Mouse (Mus musculus): Measurements from ENCODE around the gene Ndufb8. TPM values are rescaled to one million over a fixed set of nuclear protein-coding genes. Genes with fewer than 3 reads are reported as not detected.

The Ndufb8 gene
- polyA plus RNA-seq, 1 experiment from 2014 or later: 667 TPM

- Histone ChIP-seq H3K4me3 (ENCODE audit: low read length) (0 out of 2 replicates have a peak overlapping the region, but pooled peaks have one; percentile 55), H3K9ac (ENCODE audit: low read depth, low read length) (no peak overlapping the region), H3K4me2 (ENCODE audit: low read depth, low read length) (no peak overlapping the region), H3K27ac (ENCODE audit: low read length) (no peak overlapping the region), H3K4me1 (ENCODE audit: control insufficient read depth, insufficient read depth, low read length) (no peaks in the 10 kb centered on the region), H3K36me3 (ENCODE audit: control insufficient read depth, insufficient read depth, low read length) (0 out of 2 replicates have a peak, but pooled peaks cover 5% of the 10 kb centered on the region), H3K9me3 (ENCODE audit: control insufficient read depth, low read length) (peaks cover 5% of the 10 kb centered on the region; the same call in 1 of the 2 replicates), H3K27me3 (replicated peaks; ENCODE audit: control insufficient read depth, insufficient read depth, low read length) (no peaks in the 10 kb centered on the region)
- 62% methylated on average over 10 of the region's 10 CpGs for WGBS
- ATAC-seq: no peak
Measured at GRCm38 (mm10) chr19:44544372-44544771, 10.9 kb downstream of the Ndufb8 start.

- H3K27me3 ChIP-seq (replicated peaks; ENCODE audit: control insufficient read depth, insufficient read depth, low read length): no peaks in the 10 kb centered on the region
Measured at GRCm38 (mm10) chr19:44542694-44543178, 12.5 kb downstream of the Ndufb8 start.

GRCm38 (mm10) chr19:44537416-44537815 lies 17.8 kb downstream of the Ndufb8 start:
- peaks cover 5% of the 10 kb centered on the region; the same call in 1 of the 2 replicates for H3K9me3 ChIP-seq (ENCODE audit: control insufficient read depth, low read length)
- no peak overlapping the region for H3K27ac ChIP-seq (ENCODE audit: low read length)
- ATAC-seq: no peak
- H3K9ac ChIP-seq (ENCODE audit: low read depth, low read length): no peak overlapping the region
- H3K36me3 ChIP-seq (ENCODE audit: control insufficient read depth, insufficient read depth, low read length): no peaks in the 10 kb centered on the region
- H3K4me2 ChIP-seq (ENCODE audit: low read depth, low read length): no peak overlapping the region
- 84% methylated on average over 8 of the region's 8 CpGs for WGBS
- H3K4me1 ChIP-seq (ENCODE audit: control insufficient read depth, insufficient read depth, low read length): no peaks in the 10 kb centered on the region
- no peaks in the 10 kb centered on the region for H3K27me3 ChIP-seq (replicated peaks; ENCODE audit: control insufficient read depth, insufficient read depth, low read length)
- no peak overlapping the region for H3K4me3 ChIP-seq (ENCODE audit: low read length)

More at GRCm38 (mm10) chr19:44542694-44543178, 12.5 kb downstream of the Ndufb8 start:
- Histone ChIP-seq H3K27ac (ENCODE audit: low read length) (no peak overlapping the region), H3K4me2 (ENCODE audit: low read depth, low read length) (no peak overlapping the region), H3K36me3 (ENCODE audit: control insufficient read depth, insufficient read depth, low read length) (no peaks in the 10 kb centered on the region), H3K9me3 (ENCODE audit: control insufficient read depth, low read length) (peaks cover 5% of the 10 kb centered on the region; the same call in 1 of the 2 replicates), H3K9ac (ENCODE audit: low read depth, low read length) (no peak overlapping the region), H3K4me3 (ENCODE audit: low read length) (no peak overlapping the region), H3K4me1 (ENCODE audit: control insufficient read depth, insufficient read depth, low read length) (no peaks in the 10 kb centered on the region)
- 85% methylated on average over 8 of the region's 8 CpGs for WGBS
- no peak for ATAC-seq

- H3K27ac ChIP-seq (ENCODE audit: low read length): no peak overlapping the region
- no peak overlapping the region for H3K4me3 ChIP-seq (ENCODE audit: low read length)
- no peak for ATAC-seq
- H3K9me3 ChIP-seq (ENCODE audit: control insufficient read depth, low read length): no peaks in the 10 kb centered on the region
- no peak overlapping the region for H3K9ac ChIP-seq (ENCODE audit: low read depth, low read length)
- H3K27me3 ChIP-seq (replicated peaks; ENCODE audit: control insufficient read depth, insufficient read depth, low read length): no peaks in the 10 kb centered on the region
- WGBS: 33% methylated on average over 3 of the region's 3 CpGs
- H3K36me3 ChIP-seq (ENCODE audit: control insufficient read depth, insufficient read depth, low read length): no peaks in the 10 kb centered on the region
- no peaks in the 10 kb centered on the region for H3K4me1 ChIP-seq (ENCODE audit: control insufficient read depth, insufficient read depth, low read length)
- H3K4me2 ChIP-seq (ENCODE audit: low read depth, low read length): no peak overlapping the region
Measured at GRCm38 (mm10) chr19:44535376-44535775, 19.9 kb downstream of the Ndufb8 start.

- no peak for ATAC-seq
- Histone ChIP-seq H3K4me1 (ENCODE audit: control insufficient read depth, insufficient read depth, low read length) (no peaks in the 10 kb centered on the region), H3K27ac (ENCODE audit: low read length) (no peak overlapping the region), H3K9ac (ENCODE audit: low read depth, low read length) (no peak overlapping the region), H3K27me3 (replicated peaks; ENCODE audit: control insufficient read depth, insufficient read depth, low read length) (no peaks in the 10 kb centered on the region), H3K4me2 (ENCODE audit: low read depth, low read length) (no peak overlapping the region), H3K4me3 (ENCODE audit: low read length) (no peak overlapping the region), H3K36me3 (ENCODE audit: control insufficient read depth, insufficient read depth, low read length) (no peaks in the 10 kb centered on the region), H3K9me3 (ENCODE audit: control insufficient read depth, low read length) (no peaks in the 10 kb centered on the region)
- 80% methylated on average over 6 of the region's 6 CpGs for WGBS
Measured at GRCm38 (mm10) chr19:44530018-44530417, 25.2 kb downstream of the Ndufb8 start.

- no peak overlapping the region for H3K27ac ChIP-seq (ENCODE audit: low read length)
- no peak overlapping the region for H3K4me2 ChIP-seq (ENCODE audit: low read depth, low read length)
- no peaks in the 10 kb centered on the region for H3K27me3 ChIP-seq (replicated peaks; ENCODE audit: control insufficient read depth, insufficient read depth, low read length)
- H3K4me3 ChIP-seq (ENCODE audit: low read length): no peak overlapping the region
- no peaks in the 10 kb centered on the region for H3K9me3 ChIP-seq (ENCODE audit: control insufficient read depth, low read length)
- H3K4me1 ChIP-seq (ENCODE audit: control insufficient read depth, insufficient read depth, low read length): no peaks in the 10 kb centered on the region
- no peak overlapping the region for H3K9ac ChIP-seq (ENCODE audit: low read depth, low read length)
- 72% methylated on average over 9 of the region's 9 CpGs for WGBS
- no peaks in the 10 kb centered on the region for H3K36me3 ChIP-seq (ENCODE audit: control insufficient read depth, insufficient read depth, low read length)
- ATAC-seq: no peak
Measured at GRCm38 (mm10) chr19:44525551-44526205, 29.6 kb downstream of the Ndufb8 start.

GRCm38 (mm10) chr19:44519152-44519551 lies 36.1 kb downstream of the Ndufb8 start:
- WGBS: 25% methylated on average over 7 of the region's 7 CpGs
- H3K4me2 ChIP-seq (ENCODE audit: low read depth, low read length): no peak overlapping the region
- H3K27me3 ChIP-seq (replicated peaks; ENCODE audit: control insufficient read depth, insufficient read depth, low read length): peaks cover 4% of the 10 kb centered on the region; the same call in 1 of the 2 replicates
- peak; percentile 58 for ATAC-seq
- H3K9me3 ChIP-seq (ENCODE audit: control insufficient read depth, low read length): no peaks in the 10 kb centered on the region
- H3K36me3 ChIP-seq (ENCODE audit: control insufficient read depth, insufficient read depth, low read length): no peaks in the 10 kb centered on the region
- no peak overlapping the region for H3K27ac ChIP-seq (ENCODE audit: low read length)
- H3K4me3 ChIP-seq (ENCODE audit: low read length): no peak overlapping the region
- H3K9ac ChIP-seq (ENCODE audit: low read depth, low read length): no peak overlapping the region
- H3K4me1 ChIP-seq (ENCODE audit: control insufficient read depth, insufficient read depth, low read length): peaks cover 8% of the 10 kb centered on the region

- H3K36me3 ChIP-seq (ENCODE audit: control insufficient read depth, insufficient read depth, low read length): no peaks in the 10 kb centered on the region
- H3K4me2 ChIP-seq (ENCODE audit: low read depth, low read length): no peak overlapping the region
- H3K9me3 ChIP-seq (ENCODE audit: control insufficient read depth, low read length): no peaks in the 10 kb centered on the region
- H3K27me3 ChIP-seq (replicated peaks; ENCODE audit: control insufficient read depth, insufficient read depth, low read length): peaks cover 5% of the 10 kb centered on the region; the same call in 1 of the 2 replicates
- H3K4me3 ChIP-seq (ENCODE audit: low read length): no peak overlapping the region
- ATAC-seq: no peak
- no peak overlapping the region for H3K9ac ChIP-seq (ENCODE audit: low read depth, low read length)
- no peak overlapping the region for H3K27ac ChIP-seq (ENCODE audit: low read length)
- H3K4me1 ChIP-seq (ENCODE audit: control insufficient read depth, insufficient read depth, low read length): peaks cover 8% of the 10 kb centered on the region
- 64% methylated on average over 12 of the region's 12 CpGs for WGBS
Measured at GRCm38 (mm10) chr19:44517996-44518768, 37.1 kb downstream of the Ndufb8 start.

- H3K9ac ChIP-seq (ENCODE audit: low read depth, low read length): no peak overlapping the region
- H3K27ac ChIP-seq (ENCODE audit: low read length): no peak overlapping the region
- 58% methylated on average over 6 of the region's 6 CpGs for WGBS
- no peak overlapping the region for H3K4me2 ChIP-seq (ENCODE audit: low read depth, low read length)
- ATAC-seq: no peak
- H3K27me3 ChIP-seq (replicated peaks; ENCODE audit: control insufficient read depth, insufficient read depth, low read length): peaks cover 25% of the 10 kb centered on the region
- H3K36me3 ChIP-seq (ENCODE audit: control insufficient read depth, insufficient read depth, low read length): no peaks in the 10 kb centered on the region
- no peak overlapping the region for H3K4me3 ChIP-seq (ENCODE audit: low read length)
- no peaks in the 10 kb centered on the region for H3K9me3 ChIP-seq (ENCODE audit: control insufficient read depth, low read length)
- peaks cover 19% of the 10 kb centered on the region for H3K4me1 ChIP-seq (ENCODE audit: control insufficient read depth, insufficient read depth, low read length)
Measured at GRCm38 (mm10) chr19:44515769-44516168, 39.5 kb downstream of the Ndufb8 start.

All from intestine, embryonic 16.5 days (tissue).